In genomic region chr13:113735611-113736285, GRCm38 (mm10) we compare ENCODE assay signal across 17 mouse cellular contexts. TPM values are rescaled to one million over a fixed set of nuclear protein-coding genes. Genes with fewer than 3 reads are reported as not detected.
DNase-seq lines count a peak whose midpoint lies in the region; ATAC-seq lines count a peak whose summit lies in the region.
"Had no signal": no experiment of that assay in that cellular context is flagged by ENCODE, and none has a peak within 500 bp of the region (broad histone marks: within the 10 kb centered on the region; RNA-seq: fewer than 3 reads in every experiment).

No protein-coding gene starts in this region.

- no peak overlapping the region for H3K4me3 ChIP-seq in hindbrain, embryonic 10.5 days
- no peak overlapping the region for H3K4me3 ChIP-seq in hindbrain, embryonic 16.5 days (ENCODE audit: low read length)
- no peak overlapping the region for H3K4me3 ChIP-seq in midbrain, embryonic 16.5 days (ENCODE audit: low read depth, low read length)
- H3K4me3 ChIP-seq: midbrain, embryonic 12.5 days had no signal

- H3K9ac ChIP-seq in hindbrain, embryonic 16.5 days (ENCODE audit: low read depth, low read length): no peak overlapping the region
- 0 out of 2 replicates have a peak overlapping the region, but pooled peaks have one; percentile 16 for H3K9ac ChIP-seq in midbrain, embryonic 16.5 days (ENCODE audit: low read depth, low read length)
- H3K9ac ChIP-seq: midbrain, embryonic 12.5 days had no signal

- DNase-seq in hindbrain, embryonic 10.5 days (ENCODE audit: low spot score): no peak
- DNase-seq in ES-CJ7 (ENCODE audit: low read depth, low spot score) (peak; percentile 60), ZHBTc4 (ENCODE audit: low read depth, low spot score) (peak; percentile 60)
- no peak for DNase-seq in gastrocnemius, postnatal 10 days
- no peak for DNase-seq in right cerebral cortex, postnatal 10 days (ENCODE audit: low spot score in 2 of 2)
- DNase-seq: adrenal gland, adult 2 months; cerebellum, adult 11 months; cerebellum, adult 9-11 months; kidney, adult 8-10 months; kidney, postnatal 10 days; thymus, adult 2 months; thymus, postnatal 4 days had no signal

- H3K27me3 ChIP-seq in hindbrain, embryonic 10.5 days (ENCODE audit: insufficient read depth, poor library complexity, severe bottlenecking): peaks cover 7% of the 10 kb centered on the region; the same call in 1 of the 2 replicates
- H3K27me3 ChIP-seq in hindbrain, embryonic 16.5 days (replicated peaks; ENCODE audit: control insufficient read depth, insufficient read depth, low read length): no peaks in the 10 kb centered on the region
- H3K27me3 ChIP-seq in midbrain, embryonic 16.5 days (ENCODE audit: control insufficient read depth, insufficient read depth, low read depth, low read length): no peaks in the 10 kb centered on the region

- H3K4me1 ChIP-seq in hindbrain, embryonic 10.5 days (replicated peaks): peaks cover 48% of the 10 kb centered on the region
- peaks cover 9% of the 10 kb centered on the region for H3K4me1 ChIP-seq in hindbrain, embryonic 16.5 days (ENCODE audit: control insufficient read depth, insufficient read depth, low read depth, low read length)
- peaks cover 20% of the 10 kb centered on the region for H3K4me1 ChIP-seq in midbrain, embryonic 16.5 days (ENCODE audit: control insufficient read depth, insufficient read depth, low read length)

- no peak for ATAC-seq in hindbrain, embryonic 16.5 days
- no peak for ATAC-seq in midbrain, embryonic 16.5 days

- H3K4me2 ChIP-seq in hindbrain, embryonic 16.5 days (ENCODE audit: low read length): no peak overlapping the region
- no peak overlapping the region for H3K4me2 ChIP-seq in midbrain, embryonic 16.5 days (ENCODE audit: low read length)
- H3K4me2 ChIP-seq: heart, embryonic 11.5 days; midbrain, embryonic 12.5 days had no signal

- H3K9me3 ChIP-seq in hindbrain, embryonic 10.5 days: no peaks in the 10 kb centered on the region
- H3K9me3 ChIP-seq in hindbrain, embryonic 16.5 days (ENCODE audit: control insufficient read depth, low read length): no peaks in the 10 kb centered on the region
- no peaks in the 10 kb centered on the region for H3K9me3 ChIP-seq in midbrain, embryonic 16.5 days (replicated peaks; ENCODE audit: control insufficient read depth, low read length, poor library complexity, severe bottlenecking)
- H3K9me3 ChIP-seq: midbrain, embryonic 12.5 days had no signal

- peak overlapping the region; percentile 84 for H3K27ac ChIP-seq in hindbrain, embryonic 10.5 days
- no peak overlapping the region for H3K27ac ChIP-seq in hindbrain, embryonic 16.5 days (ENCODE audit: low read depth, low read length)
- peak overlapping the region; percentile 82 for H3K27ac ChIP-seq in midbrain, embryonic 16.5 days (ENCODE audit: low read length)
- H3K27ac ChIP-seq: stomach, postnatal 0 days had no signal

- 43% methylated on average over 18 of the region's 18 CpGs for WGBS in hindbrain, embryonic 10.5 days
- WGBS in hindbrain, embryonic 16.5 days: 49% methylated on average over 18 of the region's 18 CpGs
- 45% methylated on average over 18 of the region's 18 CpGs for WGBS in midbrain, embryonic 16.5 days

- H3K36me3 ChIP-seq in hindbrain, embryonic 10.5 days: no peaks in the 10 kb centered on the region
- H3K36me3 ChIP-seq in hindbrain, embryonic 16.5 days (ENCODE audit: control insufficient read depth, insufficient read depth, low read length): no peaks in the 10 kb centered on the region
- no peaks in the 10 kb centered on the region for H3K36me3 ChIP-seq in midbrain, embryonic 16.5 days (ENCODE audit: control insufficient read depth, insufficient read depth, low read length)
- H3K36me3 ChIP-seq: midbrain, embryonic 12.5 days had no signal

RNA-seq across cellular contexts. Expression of gene Arl15, which starts 58.6 kb away (rescaled TPM):
- polyA plus RNA-seq in hindbrain, embryonic 10.5 days (2016; fragmentation: Nextera tagmentation; extraction: Ambion mirVana): 10.3 and 10.8 TPM in 2 replicates
- 18.3 and 21.5 TPM in 2 replicates for polyA plus RNA-seq in hindbrain, embryonic 16.5 days (2015; fragmentation: Nextera tagmentation; extraction: Ambion mirVana)
- polyA plus RNA-seq in midbrain, embryonic 16.5 days (2015; fragmentation: Nextera tagmentation; extraction: Ambion mirVana): 17.4 and 18.7 TPM in 2 replicates
- total RNA-seq in gastrocnemius, postnatal 10 days (2021): 1 to 10 TPM; 8.7 to 8.8 TPM

Comparison
In these comparisons a context has a peak if more than half of its experiments do, and no peak if none do; other contexts are left out.
1. DNase-seq: peak in ES-CJ7 (single experiment) and ZHBTc4 (single experiment); none in hindbrain, embryonic 10.5 days (single experiment), gastrocnemius, postnatal 10 days (single experiment) and right cerebral cortex, postnatal 10 days (0 of 2).